Mouse (Mus musculus): ENCODE data around the gene Zbtb16.

DNA sequence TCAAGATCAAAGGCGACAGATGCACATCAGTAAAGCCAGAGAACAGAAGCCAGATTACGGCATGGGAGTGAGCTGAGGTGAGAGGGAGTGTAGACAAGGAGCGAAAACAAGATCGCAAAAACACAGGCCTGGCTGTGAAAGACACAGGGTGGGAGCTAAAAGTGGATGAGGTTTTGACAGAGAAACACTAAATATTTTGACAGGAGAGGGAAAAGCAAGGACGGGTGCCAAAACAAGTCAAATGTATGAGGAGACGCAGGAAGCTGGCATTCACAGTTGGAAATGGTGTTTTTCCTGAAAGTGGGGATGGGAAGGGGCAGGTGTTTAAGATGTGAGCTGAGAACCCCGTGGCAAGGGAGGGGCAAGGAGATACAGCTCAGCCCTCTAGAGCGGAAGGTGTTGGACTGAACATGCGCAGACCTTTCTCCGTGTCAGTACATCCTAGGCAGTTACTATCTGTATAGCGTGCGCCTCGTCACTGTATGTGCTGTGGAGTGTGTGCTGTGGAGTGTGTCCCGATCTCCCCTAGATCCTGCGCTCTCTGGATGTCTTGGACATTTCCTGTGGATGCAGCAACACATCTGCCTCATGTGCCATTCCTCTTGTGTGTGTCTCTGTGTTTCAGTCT lies 197.7 kb downstream of the Zbtb16 start:
- TF ChIP-seq UBTF (IDR thresholded peaks at IDR 0.05; ENCODE audit: low read depth, low read length) = no peak
- TF ChIP-seq MAX (IDR thresholded peaks at IDR 0.05; ENCODE audit: low read length) = no peak
- TF ChIP-seq POLR2A (IDR thresholded peaks at IDR 0.05; ENCODE audit: low read depth, low read length) = no peak
- no peak for TF ChIP-seq IRF4 (IDR thresholded peaks at IDR 0.05; ENCODE audit: low read depth, low read length)
- no peak for TF ChIP-seq CTCF (conservative IDR thresholded peaks at IDR 0.05 in 1 of 2, IDR thresholded peaks at IDR 0.05 in 1 of 2; ENCODE audit: low read depth in 2 of 2, low read length in 2 of 2)
